Mouse (Mus musculus): Measurements from ENCODE around the gene Gstt4. TPM values are rescaled to one million over a fixed set of nuclear protein-coding genes. Genes with fewer than 3 reads are reported as not detected.
"Not testable (repeated sequence)": the region's sequence is repeated elsewhere in the genome, so short reads cannot be mapped to it uniquely, and the experiment has no call there.

Gene Gstt4
- polyA plus RNA-seq, 1 experiment from 2014 or later, result not detected

GRCm38 (mm10) chr10:75851076-75851475, 28.7 kb upstream of the Gstt4 start:
- Histone ChIP-seq H3K4me1 (ENCODE audit: insufficient read depth) (no peaks in the 10 kb centered on the region), H3K4me3 (ENCODE audit: low read depth, low read length) (no peak overlapping the region), H3K36me3 (ENCODE audit: insufficient read depth) (no peaks in the 10 kb centered on the region), H3K4me2 (no peak overlapping the region), H3K27ac (ENCODE audit: low read depth) (no peak overlapping the region), H3K27me3 (ENCODE audit: insufficient read depth, low read length) (no peaks in the 10 kb centered on the region), H3K9ac (no peak overlapping the region), H3K9me3 (ENCODE audit: low read depth, low read length) (no peaks in the 10 kb centered on the region)
- ATAC-seq (ENCODE audit: insufficient read depth) (no peak), DNase-seq (no peak)
- no peak for TF ChIP-seq CTCF (IDR thresholded peaks at IDR 0.05; ENCODE audit: low read depth)
- 15% methylated on average over 6 of the region's 6 CpGs for WGBS

- Histone ChIP-seq H3K27ac (ENCODE audit: low read depth) (no peak overlapping the region), H3K27me3 (ENCODE audit: insufficient read depth, low read length) (no peaks in the 10 kb centered on the region), H3K4me3 (ENCODE audit: low read depth, low read length) (no peak overlapping the region), H3K4me1 (ENCODE audit: insufficient read depth) (no peaks in the 10 kb centered on the region), H3K4me2 (no peak overlapping the region), H3K36me3 (ENCODE audit: insufficient read depth) (no peaks in the 10 kb centered on the region), H3K9me3 (ENCODE audit: low read depth, low read length) (no peaks in the 10 kb centered on the region), H3K9ac (no peak overlapping the region)
- TF ChIP-seq CTCF (IDR thresholded peaks at IDR 0.05; ENCODE audit: low read depth), result no peak
- DNase-seq (no peak), ATAC-seq (ENCODE audit: insufficient read depth) (no peak)
- 24% methylated on average over 3 of the region's 3 CpGs for WGBS
Measured at GRCm38 (mm10) chr10:75848382-75848781, 26.0 kb upstream of the Gstt4 start.

GRCm38 (mm10) chr10:75845306-75845930, 23.1 kb upstream of the Gstt4 start:
- ATAC-seq (ENCODE audit: insufficient read depth) (no peak), DNase-seq (no peak)

GRCm38 (mm10) chr10:75844800-75845199, 22.5 kb upstream of the Gstt4 start:
- H3K36me3 ChIP-seq (ENCODE audit: insufficient read depth), result no peaks in the 10 kb centered on the region
- no peak for TF ChIP-seq CTCF (IDR thresholded peaks at IDR 0.05; ENCODE audit: low read depth)
- DNase-seq, result no peak
- H3K4me2 ChIP-seq, result no peak overlapping the region
- no peaks in the 10 kb centered on the region for H3K9me3 ChIP-seq (ENCODE audit: low read depth, low read length)
- no peak overlapping the region for H3K9ac ChIP-seq
- 66% methylated on average over 1 of the region's 1 CpGs for WGBS
- no peaks in the 10 kb centered on the region for H3K27me3 ChIP-seq (ENCODE audit: insufficient read depth, low read length)
- H3K4me1 ChIP-seq (ENCODE audit: insufficient read depth), result no peaks in the 10 kb centered on the region
- H3K4me3 ChIP-seq (ENCODE audit: low read depth, low read length), result no peak overlapping the region
- no peak overlapping the region for H3K27ac ChIP-seq (ENCODE audit: low read depth)
- ATAC-seq (ENCODE audit: insufficient read depth), result no peak

More at GRCm38 (mm10) chr10:75845306-75845930, 23.1 kb upstream of the Gstt4 start:
- no peak for TF ChIP-seq CTCF (IDR thresholded peaks at IDR 0.05; ENCODE audit: low read depth)
- Histone ChIP-seq H3K36me3 (ENCODE audit: insufficient read depth) (no peaks in the 10 kb centered on the region), H3K27ac (ENCODE audit: low read depth) (no peak overlapping the region), H3K4me1 (ENCODE audit: insufficient read depth) (no peaks in the 10 kb centered on the region), H3K9me3 (ENCODE audit: low read depth, low read length) (no peaks in the 10 kb centered on the region), H3K4me3 (ENCODE audit: low read depth, low read length) (no peak overlapping the region), H3K27me3 (ENCODE audit: insufficient read depth, low read length) (no peaks in the 10 kb centered on the region), H3K4me2 (no peak overlapping the region), H3K9ac (no peak overlapping the region)
- WGBS, result 61% methylated on average over 6 of the region's 6 CpGs

GRCm38 (mm10) chr10:75843898-75844297, 21.6 kb upstream of the Gstt4 start:
- DNase-seq; H3K9ac ChIP-seq; H3K4me3 ChIP-seq (ENCODE audit: low read depth, low read length); H3K4me1 ChIP-seq (ENCODE audit: insufficient read depth); ATAC-seq (ENCODE audit: insufficient read depth); H3K9me3 ChIP-seq (ENCODE audit: low read depth, low read length); H3K36me3 ChIP-seq (ENCODE audit: insufficient read depth); H3K27me3 ChIP-seq (ENCODE audit: insufficient read depth, low read length); H3K4me2 ChIP-seq; H3K27ac ChIP-seq (ENCODE audit: low read depth): not testable (repeated sequence)
- WGBS, result 74% methylated on average over 6 of the region's 6 CpGs

GRCm38 (mm10) chr10:75839092-75839491, 16.7 kb upstream of the Gstt4 start:
- no peak for TF ChIP-seq CTCF (IDR thresholded peaks at IDR 0.05; ENCODE audit: low read depth)
- Histone ChIP-seq H3K4me3 (ENCODE audit: low read depth, low read length) (no peak overlapping the region), H3K9me3 (ENCODE audit: low read depth, low read length) (no peaks in the 10 kb centered on the region), H3K27me3 (ENCODE audit: insufficient read depth, low read length) (no peaks in the 10 kb centered on the region), H3K4me1 (ENCODE audit: insufficient read depth) (peaks cover 19% of the 10 kb centered on the region), H3K36me3 (ENCODE audit: insufficient read depth) (no peaks in the 10 kb centered on the region), H3K27ac (ENCODE audit: low read depth) (no peak overlapping the region), H3K9ac (no peak overlapping the region), H3K4me2 (no peak overlapping the region)
- no peak for DNase-seq
- no peak for ATAC-seq (ENCODE audit: insufficient read depth)
- 78% methylated on average over 10 of the region's 10 CpGs for WGBS

GRCm38 (mm10) chr10:75837248-75837759, 15.0 kb upstream of the Gstt4 start, which contains the start of gene Gstt2:
Gene Gstt2, minus strand, starts transcription at chr10:75837424.
- Histone ChIP-seq H3K9me3 (ENCODE audit: low read depth, low read length) (no peaks in the 10 kb centered on the region), H3K27ac (ENCODE audit: low read depth) (peak within 1 kb of the TSS; percentile 87), H3K4me2 (peak within 1 kb of the TSS; percentile 74), H3K9ac (peak within 1 kb of the TSS; percentile 59), H3K4me1 (ENCODE audit: insufficient read depth) (peaks cover 23% of the 10 kb centered on the region), H3K36me3 (ENCODE audit: insufficient read depth) (no peaks in the 10 kb centered on the region), H3K27me3 (ENCODE audit: insufficient read depth, low read length) (no peaks in the 10 kb centered on the region), H3K4me3 (ENCODE audit: low read depth, low read length) (peak within 1 kb of the TSS; percentile 35)
- ATAC-seq (ENCODE audit: insufficient read depth) (peak; percentile 88), DNase-seq (peak; percentile 99)
- WGBS, result 0% methylated on average over 21 of the region's 21 CpGs
- TF ChIP-seq CTCF (IDR thresholded peaks at IDR 0.05; ENCODE audit: low read depth), result peak; percentile 77
